Mouse (Mus musculus) layer of hippocampus, adult 8-10 months (tissue): ENCODE data around the gene Sorcs3. TPM values are rescaled to one million over a fixed set of nuclear protein-coding genes. Genes with fewer than 3 reads are reported as not detected.

Experiments
- DNase-seq, 2 experiments: peaks; one replicate each; pipeline ENCODE4 v3.0.0; 2022; ENCODE audit warnings: low spot score in 2 of 2
- total RNA-seq, 4 experiments: library from RNA; stranded (reverse); gene quantifications; 2 replicates each; pipeline ENCODE4 v1.2.4; 2022

The Sorcs3 gene
- total RNA-seq, 4 experiments from 2014 or later: 32.1 to 38.9 (median 34.6) TPM

DNA sequence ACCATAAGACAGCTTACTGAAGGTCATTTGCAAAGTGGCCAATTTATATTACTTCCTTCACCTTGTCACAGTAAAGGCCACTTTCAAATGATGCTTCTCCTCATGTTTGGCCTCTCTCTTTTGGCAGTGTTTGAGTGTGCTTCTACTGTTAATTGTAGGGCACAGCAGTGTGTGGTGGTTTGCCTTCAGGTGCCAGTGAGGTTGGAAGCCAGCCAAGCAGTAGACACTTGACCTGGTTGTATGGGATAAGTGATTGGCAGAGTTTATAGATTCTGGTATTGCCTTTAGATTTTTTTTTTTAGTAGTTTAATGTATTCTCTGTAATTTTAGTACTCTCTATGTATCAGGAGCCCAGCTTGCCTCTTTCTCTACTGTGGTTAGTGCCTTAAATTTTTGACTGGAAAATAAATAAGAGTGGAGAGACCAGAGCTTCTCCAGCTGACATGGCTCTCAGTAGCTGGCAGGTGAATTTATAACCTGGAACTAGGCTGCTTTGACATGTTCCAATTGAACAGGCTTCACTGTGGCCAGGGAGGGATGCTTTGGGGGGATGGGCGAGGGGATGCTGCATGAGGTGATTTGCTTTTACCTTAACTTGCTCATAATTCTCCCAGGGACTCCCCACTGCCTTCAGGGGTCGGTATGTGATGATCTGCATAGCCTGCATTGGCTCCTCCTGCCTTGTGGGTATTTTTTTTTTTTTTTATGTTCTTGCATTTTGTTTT lies 298.2 kb downstream of the Sorcs3 start:
- no peak for DNase-seq

DNA sequence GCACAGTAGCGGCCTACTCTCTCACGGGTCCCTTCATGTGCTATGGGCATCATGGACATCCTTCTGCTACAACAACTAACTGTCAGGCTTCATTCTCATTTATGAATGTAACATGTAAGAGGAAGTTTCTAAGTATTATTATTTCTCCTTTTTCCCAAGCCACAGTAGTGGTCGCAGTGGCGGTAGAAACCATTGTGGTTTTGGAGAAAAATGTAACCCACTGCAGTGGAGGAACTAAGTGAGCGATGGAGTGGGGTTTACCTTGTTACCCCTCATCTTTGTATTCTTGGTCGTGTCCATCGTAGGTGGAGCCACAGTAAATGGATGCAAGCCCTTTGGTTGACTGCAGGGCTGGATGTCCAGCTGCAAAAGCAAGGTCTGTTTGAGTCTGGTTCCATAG lies 318.0 kb downstream of the Sorcs3 start:
- no peak for DNase-seq

GRCm38 (mm10) chr19:48524527-48525214 lies 318.8 kb downstream of the Sorcs3 start:
- DNase-seq: no peak

- DNase-seq: no peak
These were observed 327.8 kb downstream of the Sorcs3 start for GRCm38 (mm10) chr19:48533582-48533981.

- DNase-seq: no peak
These were observed 338.5 kb downstream of the Sorcs3 start for GRCm38 (mm10) chr19:48544294-48544693.

DNA sequence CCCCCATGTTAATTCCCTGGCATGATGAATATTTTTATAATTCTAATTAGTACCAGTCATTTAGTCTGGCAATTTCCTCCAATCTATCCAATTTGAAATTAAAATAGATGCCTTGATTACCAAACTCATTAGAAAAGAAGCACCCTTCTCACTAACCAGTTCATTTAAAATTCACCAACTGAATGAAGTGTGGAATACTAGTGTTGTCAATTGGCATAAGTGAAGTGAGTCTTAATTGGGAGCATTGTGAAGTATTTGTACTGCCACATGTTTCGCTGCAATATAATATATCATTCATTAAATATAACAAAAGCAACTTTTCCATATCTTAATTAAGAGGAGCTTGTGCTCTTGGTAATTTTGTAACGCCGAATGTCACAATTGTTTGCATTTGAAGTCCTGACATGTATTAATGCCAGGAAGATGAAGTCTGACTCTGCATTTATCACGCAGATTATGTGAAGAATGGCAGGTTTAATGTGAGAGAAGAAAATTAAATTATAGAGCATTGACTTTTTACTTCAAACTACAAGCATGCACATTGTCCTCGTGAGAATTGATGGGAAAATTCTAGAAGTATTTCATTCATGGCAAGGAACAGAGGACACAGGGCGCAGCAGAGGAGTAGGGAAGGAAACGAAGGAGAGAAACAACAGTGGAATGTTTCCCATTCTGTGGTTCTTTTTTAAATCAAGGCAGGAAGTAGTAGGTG lies 339.8 kb downstream of the Sorcs3 start:
- DNase-seq: no peak

DNA sequence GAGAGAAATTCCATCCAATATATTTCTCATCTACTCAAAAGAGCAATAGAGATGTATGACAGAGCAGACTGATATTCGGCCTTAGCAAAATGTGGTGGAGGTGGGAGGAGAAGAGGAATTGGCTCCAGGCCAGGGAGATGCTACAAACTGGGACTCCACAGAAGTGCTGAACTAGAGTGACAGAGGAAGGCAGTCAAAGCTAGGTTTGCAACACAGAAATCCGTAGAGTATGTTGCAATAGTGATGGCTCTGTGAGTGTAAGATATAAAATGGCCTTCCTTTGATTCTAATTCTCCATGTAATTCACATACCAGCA lies 340.3 kb downstream of the Sorcs3 start:
- peak; percentile 45 to 53 for DNase-seq

DNA sequence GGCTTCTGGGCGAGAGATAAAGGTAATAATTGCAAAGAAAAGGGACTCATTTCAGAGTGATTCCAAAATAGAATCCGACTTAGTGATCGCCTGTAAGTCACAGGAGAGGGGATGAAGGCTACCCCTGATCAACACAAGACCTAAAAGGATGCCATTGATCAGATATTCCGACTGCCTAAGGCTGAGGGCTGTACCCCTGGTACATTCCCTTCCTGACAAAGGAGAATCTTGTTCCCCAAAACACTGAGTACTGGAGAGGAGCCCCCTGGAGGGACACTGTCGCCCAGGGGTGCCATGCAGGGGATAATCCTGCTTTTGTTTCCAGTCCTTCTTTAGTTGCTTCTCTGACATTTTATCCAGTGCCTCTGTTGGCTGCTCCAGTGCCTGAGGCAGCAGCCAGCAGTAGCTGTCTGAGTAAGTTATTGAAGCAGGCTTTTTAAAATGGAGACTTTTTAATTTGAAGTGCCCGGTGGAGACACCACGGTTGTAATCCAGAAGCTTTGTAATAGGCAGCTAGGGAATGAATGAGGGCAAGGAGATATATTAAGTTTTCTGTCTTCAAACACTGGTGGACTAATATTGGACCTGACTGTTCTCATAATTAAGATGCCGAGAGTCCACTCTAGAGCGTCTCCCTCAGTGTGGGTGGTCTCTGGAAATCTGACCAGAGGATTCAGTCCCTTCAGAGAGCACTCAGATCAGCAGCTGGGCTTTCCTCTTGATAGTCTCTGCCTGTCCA lies 342.5 kb downstream of the Sorcs3 start:
- no peak for DNase-seq

DNA sequence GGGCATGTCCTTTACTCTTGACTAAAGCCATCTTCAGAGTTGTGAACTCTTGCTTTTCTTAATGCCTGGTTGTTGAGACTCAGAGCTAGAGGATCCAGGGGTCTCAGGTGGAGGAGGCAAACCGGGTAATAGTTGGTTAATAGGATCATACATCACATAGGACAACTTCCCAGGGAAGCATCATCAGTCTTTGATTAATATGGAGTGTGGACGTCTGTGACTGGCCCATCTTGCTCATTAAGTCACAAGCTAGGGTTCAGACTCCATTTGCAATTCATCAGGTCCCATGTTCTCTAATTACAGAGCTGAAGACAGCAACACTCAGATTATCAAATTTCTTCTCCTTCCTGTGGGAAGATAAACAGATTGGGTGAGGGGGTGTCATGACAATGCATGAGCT lies 353.6 kb downstream of the Sorcs3 start:
- no peak for DNase-seq

DNA sequence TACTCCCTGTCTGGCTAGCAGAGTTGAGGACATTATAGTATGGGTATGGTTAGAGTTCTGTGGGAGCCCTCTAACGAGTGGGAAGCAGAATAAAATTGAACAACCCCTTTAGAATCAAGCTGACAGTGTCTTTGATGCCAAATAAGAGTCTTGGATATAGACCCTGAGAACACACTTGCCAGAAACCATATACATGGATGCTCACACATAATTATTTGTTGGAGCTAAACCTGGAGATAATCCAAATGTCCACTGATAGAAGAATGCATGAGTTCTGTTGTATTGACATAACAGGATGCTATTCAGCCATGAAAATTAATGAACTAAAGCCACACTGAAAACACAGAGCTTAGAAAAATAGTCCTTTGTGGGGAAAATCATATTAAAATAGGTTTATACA lies 369.9 kb downstream of the Sorcs3 start:
- no peak for DNase-seq

- DNase-seq: no peak
These were observed 371.3 kb downstream of the Sorcs3 start for GRCm38 (mm10) chr19:48577169-48577568.

DNA sequence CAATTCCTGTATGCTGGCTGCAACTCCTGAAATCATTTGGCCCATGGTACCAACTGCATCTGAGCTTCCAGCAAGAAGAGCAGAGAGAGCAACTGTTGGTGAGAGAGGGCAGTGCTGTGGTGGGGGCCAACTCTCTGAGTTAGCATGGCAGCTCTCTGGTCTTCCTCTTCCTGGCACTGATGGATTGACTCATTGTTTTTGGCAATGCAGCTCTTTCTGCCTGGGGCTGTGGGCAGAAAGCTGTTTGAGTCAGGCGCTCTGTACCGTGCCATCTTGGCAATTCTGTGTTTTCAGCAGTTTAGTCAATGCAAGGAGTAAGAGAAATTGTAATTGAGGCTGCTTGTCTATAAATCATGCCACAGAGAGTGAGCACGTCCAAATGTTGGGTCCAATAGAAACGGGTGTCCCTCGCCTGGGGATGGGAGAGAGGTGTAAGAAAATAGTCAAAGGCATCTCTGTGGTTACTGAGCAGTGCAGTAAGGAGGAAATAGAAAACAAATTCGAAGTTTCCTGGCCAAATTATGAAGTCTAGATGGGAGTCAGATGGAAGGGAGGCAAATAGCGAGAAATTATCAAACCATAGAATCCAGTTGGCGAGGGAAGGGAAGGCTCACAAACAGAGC lies 379.2 kb downstream of the Sorcs3 start:
- peak; percentile 51 to 61 for DNase-seq

DNA sequence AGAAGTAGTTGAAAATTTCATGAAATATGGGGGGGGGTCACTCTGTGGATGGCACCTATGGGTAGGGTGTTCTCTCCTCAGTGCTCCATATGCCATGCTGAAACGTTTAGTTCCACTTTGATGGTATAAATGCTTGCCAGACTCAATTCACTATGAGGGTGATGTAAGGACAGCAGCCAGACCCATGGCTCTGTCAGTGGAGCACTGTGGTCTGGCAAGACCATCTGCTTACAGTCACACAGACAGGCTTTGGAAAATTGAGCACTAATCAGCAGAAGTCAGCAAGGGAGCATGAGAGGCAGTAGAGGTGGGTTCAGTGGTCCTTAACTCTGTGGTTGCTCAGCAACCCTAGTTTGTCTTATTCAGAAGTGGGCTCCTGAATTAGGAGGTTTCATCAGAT lies 411.1 kb downstream of the Sorcs3 start:
- no peak for DNase-seq

GRCm38 (mm10) chr19:48630671-48631327 lies 425.0 kb downstream of the Sorcs3 start:
- no peak for DNase-seq

DNA sequence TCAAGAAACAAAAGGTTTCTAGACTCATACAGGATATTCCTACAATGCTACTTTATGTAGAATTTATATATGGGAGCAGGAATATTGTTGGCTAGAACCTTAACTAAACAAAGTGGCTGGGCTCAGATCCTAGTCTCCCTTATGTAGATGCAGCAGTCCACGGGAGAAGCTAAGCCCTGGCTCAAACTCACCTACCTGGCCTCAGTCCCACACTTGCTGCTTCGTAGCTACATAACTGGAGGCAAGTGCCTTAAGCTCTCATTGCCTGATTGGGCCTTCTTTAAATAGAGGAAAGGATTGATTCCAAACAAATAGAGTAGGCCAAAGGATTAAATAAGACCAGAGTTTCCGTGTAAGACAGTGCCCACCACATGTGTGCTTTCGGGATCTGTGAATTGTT lies 436.7 kb downstream of the Sorcs3 start:
- no peak for DNase-seq

DNA sequence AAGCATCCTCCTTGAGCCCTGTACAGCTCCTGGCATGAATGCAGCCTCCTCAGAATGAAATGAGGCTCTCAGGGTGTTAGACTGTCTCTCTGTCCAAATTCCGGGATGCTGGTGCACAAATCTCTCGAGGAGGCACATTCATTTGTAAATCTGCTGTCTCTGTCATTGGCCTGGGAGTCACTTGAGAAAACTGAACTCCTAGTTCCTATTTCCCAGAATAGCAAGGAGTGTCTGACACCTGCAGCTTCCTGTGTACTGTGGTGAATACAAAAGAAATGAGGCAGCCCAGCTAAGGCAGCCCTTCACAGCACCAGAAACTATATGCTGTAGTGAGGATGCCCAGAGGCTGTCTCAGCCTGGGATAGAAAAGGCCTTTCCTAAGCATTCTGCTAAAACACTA lies 444.1 kb downstream of the Sorcs3 start:
- no peak for DNase-seq

DNA sequence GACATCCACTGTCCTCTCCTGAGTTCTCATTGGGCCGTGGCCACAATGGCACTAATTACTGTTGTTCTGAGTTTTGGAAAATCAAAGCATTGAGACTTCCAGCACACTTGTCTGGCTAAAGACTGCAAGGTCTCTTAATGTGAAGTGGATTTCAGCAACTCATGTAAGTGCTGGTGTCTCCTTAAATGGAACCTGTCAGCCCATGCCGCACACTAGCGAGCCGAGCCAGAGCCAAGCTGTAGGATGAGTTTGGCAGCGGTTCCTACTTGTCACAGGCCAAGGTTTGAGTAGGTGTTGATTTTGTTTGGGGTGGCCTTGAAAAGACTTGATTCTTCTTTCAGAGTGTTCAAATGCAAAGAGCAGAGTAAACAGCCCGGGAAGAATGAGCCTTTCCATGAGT lies 445.8 kb downstream of the Sorcs3 start:
- DNase-seq: no peak

GRCm38 (mm10) chr19:48660201-48660600 lies 454.4 kb downstream of the Sorcs3 start:
- no peak for DNase-seq

GRCm38 (mm10) chr19:48679896-48680295 lies 474.1 kb downstream of the Sorcs3 start:
- DNase-seq: no peak

GRCm38 (mm10) chr19:48682485-48682884 lies 476.7 kb downstream of the Sorcs3 start:
- peak in 1 of 2 experiments; percentile 7 for DNase-seq

DNA sequence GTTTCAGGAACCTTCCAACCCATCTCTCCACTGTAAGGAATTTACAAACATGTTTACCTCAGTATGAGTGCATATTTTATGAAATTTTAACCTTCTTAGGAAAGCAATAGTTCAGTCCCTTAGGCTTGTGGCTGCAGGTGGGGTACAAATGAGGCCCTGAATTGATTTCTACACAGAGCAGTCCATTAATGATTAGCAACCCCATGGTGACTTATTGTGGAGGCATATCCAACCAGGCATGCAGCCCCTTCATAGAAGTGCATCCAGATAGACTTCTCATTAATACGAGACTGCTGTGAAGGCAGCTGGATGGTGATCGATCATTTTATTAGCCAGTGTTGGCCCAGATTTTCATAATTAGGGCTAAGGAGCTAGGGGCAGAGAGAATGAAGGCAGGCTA lies 480.5 kb downstream of the Sorcs3 start:
- no peak for DNase-seq
